Mouse (Mus musculus) bone marrow macrophage, adult 2 months (primary cell): Measurements from ENCODE around the gene Pop4.

Experiments used
- CTCF ChIP-seq: IDR thresholded peaks from 2 replicates; pipeline ENCODE4 v1.5.1; 2012; ENCODE audit warnings: low read depth, mild to moderate bottlenecking, low read length, moderate library complexity
- POLR2A ChIP-seq: IDR thresholded peaks from 2 replicates; pipeline ENCODE4 v1.6.1; 2012; ENCODE audit warnings: mild to moderate bottlenecking, low read depth, low read length, borderline replicate concordance

DNA sequence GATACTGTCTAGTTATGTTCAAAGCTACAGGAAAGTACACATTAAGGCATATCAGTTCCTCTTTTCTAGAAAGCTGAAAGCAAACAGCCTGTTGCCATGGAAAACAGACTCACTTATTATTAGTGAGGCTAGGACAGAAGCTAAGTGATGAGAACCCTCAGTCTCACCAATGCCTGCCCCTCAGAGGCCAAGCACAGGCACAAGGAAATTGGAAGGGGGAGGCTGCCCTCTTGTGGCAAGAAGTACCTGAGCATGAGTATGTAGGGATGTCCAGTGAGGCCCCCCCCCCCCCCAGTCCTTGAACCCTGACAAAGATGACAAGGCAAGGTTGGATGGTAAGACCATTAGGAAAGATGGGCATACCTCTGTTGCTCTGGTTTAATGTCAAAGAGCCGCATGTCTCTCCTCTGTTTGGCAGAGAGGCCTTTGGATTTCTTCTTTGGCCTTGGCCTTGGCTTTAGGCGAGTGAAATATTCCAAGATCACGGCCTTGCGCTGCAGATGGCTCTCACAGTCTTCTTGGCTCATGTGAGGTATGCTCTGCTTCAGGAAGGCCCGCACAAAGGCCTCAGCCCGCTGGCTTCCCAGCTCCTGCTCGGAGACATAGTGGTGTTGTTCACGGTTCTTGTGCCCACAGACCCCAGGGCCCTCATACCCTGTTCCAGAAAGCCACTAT lies 4.1 kb downstream of the Pop4 start:
- TF ChIP-seq POLR2A, result no peak
- TF ChIP-seq CTCF, result no peak
